In genomic region chr15:89180571-89181229, GRCm38 (mm10) we compare ENCODE assay signal across 8 mouse cellular contexts. TPM values are rescaled to one million over a fixed set of nuclear protein-coding genes. Genes with fewer than 3 reads are reported as not detected.
A peak's percentile ranks its signal among the peaks of the same experiment; 100 is the strongest.
DNase-seq lines count a peak whose midpoint lies in the region; ATAC-seq lines count a peak whose summit lies in the region.

Plxnb2 (minus strand) TSS chr15:89180788.

- no peaks in the 10 kb centered on the region for H3K27me3 ChIP-seq in embryonic facial prominence, embryonic 14.5 days (replicated peaks; ENCODE audit: control insufficient read depth, insufficient read depth, low read length)
- no peaks in the 10 kb centered on the region for H3K27me3 ChIP-seq in limb, embryonic 15.5 days
- H3K27me3 ChIP-seq in midbrain, embryonic 16.5 days (ENCODE audit: control insufficient read depth, insufficient read depth, low read depth, low read length): no peaks in the 10 kb centered on the region

- peak within 1 kb of the TSS; percentile 94 for H3K27ac ChIP-seq in embryonic facial prominence, embryonic 14.5 days (replicated peaks; ENCODE audit: low read depth, low read length)
- H3K27ac ChIP-seq in limb, embryonic 15.5 days: peak within 1 kb of the TSS; percentile 94
- H3K27ac ChIP-seq in midbrain, embryonic 16.5 days (ENCODE audit: low read length): peak within 1 kb of the TSS; percentile 85

- peak within 1 kb of the TSS; percentile 93 for H3K9ac ChIP-seq in embryonic facial prominence, embryonic 14.5 days (ENCODE audit: low read depth, low read length)
- peak within 1 kb of the TSS; percentile 85 for H3K9ac ChIP-seq in limb, embryonic 15.5 days
- H3K9ac ChIP-seq in midbrain, embryonic 16.5 days (ENCODE audit: low read depth, low read length): peak within 1 kb of the TSS; percentile 94

- H3K4me1 ChIP-seq in embryonic facial prominence, embryonic 14.5 days (ENCODE audit: control insufficient read depth, insufficient read depth, low read length): peaks cover 49% of the 10 kb centered on the region
- H3K4me1 ChIP-seq in limb, embryonic 15.5 days: peaks cover 63% of the 10 kb centered on the region
- peaks cover 46% of the 10 kb centered on the region for H3K4me1 ChIP-seq in midbrain, embryonic 16.5 days (ENCODE audit: control insufficient read depth, insufficient read depth, low read length)

- H3K9me3 ChIP-seq in embryonic facial prominence, embryonic 14.5 days (ENCODE audit: control insufficient read depth, low read length): no peaks in the 10 kb centered on the region
- no peaks in the 10 kb centered on the region for H3K9me3 ChIP-seq in limb, embryonic 15.5 days
- no peaks in the 10 kb centered on the region for H3K9me3 ChIP-seq in midbrain, embryonic 16.5 days (replicated peaks; ENCODE audit: control insufficient read depth, low read length, poor library complexity, severe bottlenecking)

- H3K4me2 ChIP-seq in embryonic facial prominence, embryonic 14.5 days (ENCODE audit: low read depth, low read length): peak within 1 kb of the TSS; percentile 62
- H3K4me2 ChIP-seq in limb, embryonic 15.5 days: peak within 1 kb of the TSS; percentile 71
- peak within 1 kb of the TSS; percentile 97 for H3K4me2 ChIP-seq in midbrain, embryonic 16.5 days (ENCODE audit: low read length)

- peak; percentile 90 for ATAC-seq in embryonic facial prominence, embryonic 14.5 days (ENCODE audit: low read depth)
- ATAC-seq in limb, embryonic 15.5 days (ENCODE audit: insufficient number of reproducible peaks, low FRiP score, low TSS enrichment, low read depth): peak; percentile 87
- ATAC-seq in midbrain, embryonic 16.5 days: peak; percentile 91

- DNase-seq in 3T3-L1 (ENCODE audit: low read depth, low spot score): peak; percentile 87
- DNase-seq in adrenal gland, postnatal 25 days: peak; percentile 85
- DNase-seq in embryonic facial prominence, embryonic 14.5 days (ENCODE audit: low spot score): peak; percentile 95
- peak; percentile 86 to 88 for DNase-seq in heart, adult 9 months (ENCODE audit: low spot score in 2 of 2)
- DNase-seq in kidney, adult 9 months: peak; percentile 86
- DNase-seq in telencephalon, adult 2 months (ENCODE audit: low read depth, low spot score): peak; percentile 60

- under 1% methylated on average over 39 of the region's 72 CpGs for WGBS in embryonic facial prominence, embryonic 14.5 days
- under 1% methylated on average over 58 of the region's 72 CpGs for WGBS in limb, embryonic 15.5 days
- WGBS in midbrain, embryonic 16.5 days: under 1% methylated on average over 49 of the region's 72 CpGs

- peak within 1 kb of the TSS; percentile 88 for H3K4me3 ChIP-seq in embryonic facial prominence, embryonic 14.5 days (ENCODE audit: low read depth, low read length)
- H3K4me3 ChIP-seq in limb, embryonic 15.5 days: peak within 1 kb of the TSS; percentile 83
- H3K4me3 ChIP-seq in midbrain, embryonic 16.5 days (ENCODE audit: low read depth, low read length): peak within 1 kb of the TSS; percentile 77

- H3K36me3 ChIP-seq in embryonic facial prominence, embryonic 14.5 days (ENCODE audit: control insufficient read depth, insufficient read depth, low read length): no peaks in the 10 kb centered on the region
- H3K36me3 ChIP-seq in limb, embryonic 15.5 days: peaks cover 1% of the 10 kb centered on the region; the same call in 1 of the 2 replicates
- H3K36me3 ChIP-seq in midbrain, embryonic 16.5 days (ENCODE audit: control insufficient read depth, insufficient read depth, low read length): peaks cover 2% of the 10 kb centered on the region; the same call in 1 of the 2 replicates

RNA-seq across cellular contexts. Expression of gene Plxnb2, which starts in this region (rescaled TPM):
- 121 and 144 TPM in 2 replicates for total RNA-seq in adrenal gland, postnatal 25 days (2021)
- polyA plus RNA-seq in embryonic facial prominence, embryonic 14.5 days (2014; fragmentation: Nextera tagmentation; extraction: Ambion mirVana): 158 and 169 TPM in 2 replicates
- polyA plus RNA-seq in limb, embryonic 15.5 days (2015; fragmentation: Nextera tagmentation; extraction: Ambion mirVana): 144 and 149 TPM in 2 replicates
- 90.1 and 92.1 TPM in 2 replicates for polyA plus RNA-seq in midbrain, embryonic 16.5 days (2015; fragmentation: Nextera tagmentation; extraction: Ambion mirVana)

Comparison
In these comparisons a context has a peak if more than half of its experiments do, and no peak if none do; other contexts are left out.
1. Peak in every context shown above with its lines: DNase-seq, ATAC-seq, H3K4me3 ChIP-seq and H3K27ac ChIP-seq.